Mouse (Mus musculus) splenic B cell, adult 2 months (primary cell): Measurements from ENCODE around the gene Disp1.

Source experiments
- DNase-seq: peaks from one replicate; pipeline ENCODE4 v3.0.0-alpha.2; 2011; ENCODE audit warnings: low read depth, low spot score
- H3K27me3 ChIP-seq: 2 replicates; pipeline ENCODE4 v1.6.1; 2012; ENCODE audit warnings: mild to moderate bottlenecking, low read length, moderate library complexity, mixed read lengths; ENCODE audit not compliant: control insufficient read depth, poor library complexity, insufficient read depth, severe bottlenecking
- H3K36me3 ChIP-seq: 2 replicates; pipeline ENCODE4 v1.6.1; 2012; ENCODE audit warnings: mild to moderate bottlenecking, low read length, moderate library complexity, mixed read lengths; ENCODE audit not compliant: control insufficient read depth, poor library complexity, insufficient read depth, severe bottlenecking

Disp1 gene

GRCm38 (mm10) chr1:183220796-183221718 is at the start of gene Disp1:
TSS of gene Disp1 (minus strand) at chr1:183221522.
- no peaks in the 10 kb centered on the region for H3K36me3 ChIP-seq
- DNase-seq: peak; percentile 82
- no peaks in the 10 kb centered on the region for H3K27me3 ChIP-seq

GRCm38 (mm10) chr1:183267666-183268065 is 46.3 kb upstream of the Disp1 start:
- no peak for DNase-seq
- Histone ChIP-seq H3K27me3 (no peaks in the 10 kb centered on the region), H3K36me3 (no peaks in the 10 kb centered on the region)

- no peaks in the 10 kb centered on the region for H3K27me3 ChIP-seq
- H3K36me3 ChIP-seq: no peaks in the 10 kb centered on the region
- DNase-seq: peak; percentile 17
These were observed 44.7 kb upstream of the Disp1 start for GRCm38 (mm10) chr1:183265921-183266467.

- Histone ChIP-seq H3K27me3 (no peaks in the 10 kb centered on the region), H3K36me3 (no peaks in the 10 kb centered on the region)
- peak; percentile 25 for DNase-seq
These were observed 43.1 kb upstream of the Disp1 start for GRCm38 (mm10) chr1:183264145-183265008.

- H3K36me3 ChIP-seq: no peaks in the 10 kb centered on the region
- H3K27me3 ChIP-seq: 0 out of 2 replicates have a peak, but pooled peaks cover 2% of the 10 kb centered on the region
- no peak for DNase-seq
These were observed 31.3 kb upstream of the Disp1 start for GRCm38 (mm10) chr1:183252574-183252973.

GRCm38 (mm10) chr1:183251818-183252217 is 30.5 kb upstream of the Disp1 start:
- H3K36me3 ChIP-seq: no peaks in the 10 kb centered on the region

GRCm38 (mm10) chr1:183250612-183251011 is 29.3 kb upstream of the Disp1 start:
- no peaks in the 10 kb centered on the region for H3K36me3 ChIP-seq
- no peak for DNase-seq
- H3K27me3 ChIP-seq: 0 out of 2 replicates have a peak, but pooled peaks cover 2% of the 10 kb centered on the region

More at GRCm38 (mm10) chr1:183251818-183252217, 30.5 kb upstream of the Disp1 start:
- no peak for DNase-seq
- H3K27me3 ChIP-seq: 0 out of 2 replicates have a peak, but pooled peaks cover 2% of the 10 kb centered on the region

- no peak for DNase-seq
- Histone ChIP-seq H3K27me3 (no peaks in the 10 kb centered on the region), H3K36me3 (no peaks in the 10 kb centered on the region)
These were observed 26.8 kb upstream of the Disp1 start for GRCm38 (mm10) chr1:183248144-183248543.

GRCm38 (mm10) chr1:183243293-183243692 is 22.0 kb upstream of the Disp1 start:
- Histone ChIP-seq H3K27me3 (no peaks in the 10 kb centered on the region), H3K36me3 (no peaks in the 10 kb centered on the region)
- no peak for DNase-seq

- DNase-seq: peak; percentile 49
- Histone ChIP-seq H3K27me3 (no peaks in the 10 kb centered on the region), H3K36me3 (no peaks in the 10 kb centered on the region)
These were observed 16.6 kb upstream of the Disp1 start for GRCm38 (mm10) chr1:183237901-183238300.

GRCm38 (mm10) chr1:183236460-183236859 is 15.1 kb upstream of the Disp1 start:
- Histone ChIP-seq H3K27me3 (no peaks in the 10 kb centered on the region), H3K36me3 (no peaks in the 10 kb centered on the region)
- DNase-seq: no peak

GRCm38 (mm10) chr1:183233679-183234174 is 12.4 kb upstream of the Disp1 start:
- Histone ChIP-seq H3K27me3 (no peaks in the 10 kb centered on the region), H3K36me3 (no peaks in the 10 kb centered on the region)
- DNase-seq: no peak

GRCm38 (mm10) chr1:183232985-183233678 is 11.8 kb upstream of the Disp1 start:
- no peak for DNase-seq
- no peaks in the 10 kb centered on the region for H3K36me3 ChIP-seq
- H3K27me3 ChIP-seq: no peaks in the 10 kb centered on the region

- no peak for DNase-seq
- Histone ChIP-seq H3K27me3 (no peaks in the 10 kb centered on the region), H3K36me3 (no peaks in the 10 kb centered on the region)
These were observed 6.1 kb upstream of the Disp1 start for GRCm38 (mm10) chr1:183227469-183227868.
